Mouse (Mus musculus): Measurements from ENCODE around the gene Tceal6. TPM values are rescaled to one million over a fixed set of nuclear protein-coding genes. Genes with fewer than 3 reads are reported as not detected.
"Not testable (repeated sequence)": the region's sequence is repeated elsewhere in the genome, so short reads cannot be mapped to it uniquely, and the experiment has no call there.

Gene Tceal6
- total RNA-seq (2014; fragmentation: Nextera tagmentation) (not detected in 2 replicates), total RNA-seq (2017) (not detected in 2 replicates), polyA plus RNA-seq (2012) (not detected in 2 replicates)

- ATAC-seq (ENCODE audit: extremely low read depth, insufficient number of reproducible peaks, low FRiP score, poor library complexity, severe bottlenecking) (no peak), DNase-seq (ENCODE audit: low spot score) (no peak)
- Histone ChIP-seq H3K9me3 (replicated peaks) (no peaks in the 10 kb centered on the region), H3K27me3 (ENCODE audit: insufficient read depth, low read length) (no peaks in the 10 kb centered on the region), H3K4me3 (ENCODE audit: low read depth, low read length) (no peak within 1 kb of the TSS), H3K4me1 (ENCODE audit: insufficient read depth, low read depth, low read length) (no peaks in the 10 kb centered on the region), H3K36me3 (replicated peaks) (no peaks in the 10 kb centered on the region)
- no peak for TF ChIP-seq GATA1 (IDR thresholded peaks at IDR 0.05; ENCODE audit: borderline replicate concordance, low read length)
- TF ChIP-seq POLR2AphosphoS5 (IDR thresholded peaks at IDR 0.05; ENCODE audit: insufficient replicate concordance, low read depth, low read length): no peak
- TF ChIP-seq GATA2 (IDR thresholded peaks at IDR 0.05; ENCODE audit: borderline replicate concordance, low read depth, low read length): no peak
- TF ChIP-seq TAL1 (conservative IDR thresholded peaks at IDR 0.05; ENCODE audit: low read depth, low read length): no peak
- TF ChIP-seq CTCF (IDR thresholded peaks at IDR 0.05; ENCODE audit: low read depth, low read length): no peak
Observed at GRCm38 (mm10) chrX:135210436-135211221, at the start of gene Tceal6. Tceal6 (minus strand) TSS chrX:135210687.

GRCm38 (mm10) chrX:135209773-135210435, 583 bp downstream of the Tceal6 start:
- not testable (repeated sequence) for DNase-seq (ENCODE audit: low spot score); H3K4me3 ChIP-seq (ENCODE audit: low read depth, low read length); H3K9me3 ChIP-seq (replicated peaks); ATAC-seq (ENCODE audit: extremely low read depth, insufficient number of reproducible peaks, low FRiP score, poor library complexity, severe bottlenecking); H3K27me3 ChIP-seq (ENCODE audit: insufficient read depth, low read length); H3K36me3 ChIP-seq (replicated peaks); H3K4me1 ChIP-seq (ENCODE audit: insufficient read depth, low read depth, low read length)

GRCm38 (mm10) chrX:135189924-135190323, 20.6 kb downstream of the Tceal6 start:
- not testable (repeated sequence) for H3K27me3 ChIP-seq (ENCODE audit: insufficient read depth, low read length); H3K4me3 ChIP-seq (ENCODE audit: low read depth, low read length); DNase-seq (ENCODE audit: low spot score); H3K9me3 ChIP-seq (replicated peaks); H3K4me1 ChIP-seq (ENCODE audit: insufficient read depth, low read depth, low read length); H3K36me3 ChIP-seq (replicated peaks); ATAC-seq (ENCODE audit: extremely low read depth, insufficient number of reproducible peaks, low FRiP score, poor library complexity, severe bottlenecking)

- DNase-seq (ENCODE audit: low spot score); ATAC-seq (ENCODE audit: extremely low read depth, insufficient number of reproducible peaks, low FRiP score, poor library complexity, severe bottlenecking); H3K9me3 ChIP-seq (replicated peaks); H3K4me1 ChIP-seq (ENCODE audit: insufficient read depth, low read depth, low read length); H3K27me3 ChIP-seq (ENCODE audit: insufficient read depth, low read length); H3K36me3 ChIP-seq (replicated peaks); H3K4me3 ChIP-seq (ENCODE audit: low read depth, low read length): not testable (repeated sequence)
Observed at GRCm38 (mm10) chrX:135188661-135189060, 21.8 kb downstream of the Tceal6 start.

- DNase-seq (ENCODE audit: low spot score); H3K27me3 ChIP-seq (ENCODE audit: insufficient read depth, low read length); H3K4me1 ChIP-seq (ENCODE audit: insufficient read depth, low read depth, low read length); ATAC-seq (ENCODE audit: extremely low read depth, insufficient number of reproducible peaks, low FRiP score, poor library complexity, severe bottlenecking); H3K36me3 ChIP-seq (replicated peaks); H3K4me3 ChIP-seq (ENCODE audit: low read depth, low read length); H3K9me3 ChIP-seq (replicated peaks): not testable (repeated sequence)
Observed at GRCm38 (mm10) chrX:135177532-135177931, 33.0 kb downstream of the Tceal6 start, which contains the start of gene Gm15023. Gm15023 (minus strand) TSS chrX:135177632.

Other genes starting within 250 kb of the Tceal6 start
- gene Nxf2, start 245.9 kb downstream of the Tceal6 start, total RNA-seq (2014; fragmentation: Nextera tagmentation): not detected in 2 replicates
- not detected in 2 replicates for gene Nxf2, start 245.9 kb downstream of the Tceal6 start, total RNA-seq (2017)
- gene Nxf2, start 245.9 kb downstream of the Tceal6 start, polyA plus RNA-seq (2012): 0.02 TPM in 1 of 2 replicates, not detected in the other
- gene Zmat1, start 201.5 kb downstream of the Tceal6 start, total RNA-seq (2014; fragmentation: Nextera tagmentation): 8.7 and 12.0 TPM in 2 replicates
- gene Zmat1, start 201.5 kb downstream of the Tceal6 start, total RNA-seq (2017): 0.60 and 0.70 TPM in 2 replicates
- 0.96 and 1.4 TPM in 2 replicates for gene Zmat1, start 201.5 kb downstream of the Tceal6 start, polyA plus RNA-seq (2012)
- gene Gm15023, start 33.1 kb downstream of the Tceal6 start, total RNA-seq (2014; fragmentation: Nextera tagmentation): not detected in 2 replicates
- gene Gm15023, start 33.1 kb downstream of the Tceal6 start, total RNA-seq (2017): not detected in 2 replicates
- gene Gm15023, start 33.1 kb downstream of the Tceal6 start, polyA plus RNA-seq (2012): not detected in 2 replicates
- not detected in 2 replicates for gene Pramel3, start 91.6 kb upstream of the Tceal6 start, total RNA-seq (2014; fragmentation: Nextera tagmentation)
- 0.12 TPM in 1 of 2 replicates, not detected in the other for gene Pramel3, start 91.6 kb upstream of the Tceal6 start, total RNA-seq (2017)
- not detected in 2 replicates for gene Pramel3, start 91.6 kb upstream of the Tceal6 start, polyA plus RNA-seq (2012)
- not detected in 2 replicates for gene Gm5128, start 162.6 kb upstream of the Tceal6 start, total RNA-seq (2014; fragmentation: Nextera tagmentation)
- gene Gm5128, start 162.6 kb upstream of the Tceal6 start, total RNA-seq (2017): not detected in 2 replicates
- not detected in 2 replicates for gene Gm5128, start 162.6 kb upstream of the Tceal6 start, polyA plus RNA-seq (2012)
- gene Gm7903, start 223.1 kb upstream of the Tceal6 start, total RNA-seq (2014; fragmentation: Nextera tagmentation): not detected in 2 replicates
- gene Gm7903, start 223.1 kb upstream of the Tceal6 start, total RNA-seq (2017): 0.22 TPM in 1 of 2 replicates, not detected in the other
- not detected in 2 replicates for gene Gm7903, start 223.1 kb upstream of the Tceal6 start, polyA plus RNA-seq (2012)